Mouse (Mus musculus) ES-E14 (cell line): ENCODE results near the gene Map6.

Experiments
- HCFC1 ChIP-seq: IDR thresholded peaks from 2 replicates; pipeline ENCODE4 v1.6.1; 2012; ENCODE audit warnings: low read length, inconsistent platforms, borderline replicate concordance; ENCODE audit not compliant: insufficient read depth
- MAFK ChIP-seq: IDR thresholded peaks from 2 replicates; pipeline ENCODE4 v1.6.1; 2014; ENCODE audit warnings: mild to moderate bottlenecking, low read depth, low read length, inconsistent platforms; ENCODE audit not compliant: insufficient read depth
- ZNF384 ChIP-seq: IDR thresholded peaks from 2 replicates; pipeline ENCODE4 v1.6.1; 2012; ENCODE audit warnings: low read depth, low read length, inconsistent platforms

DNA sequence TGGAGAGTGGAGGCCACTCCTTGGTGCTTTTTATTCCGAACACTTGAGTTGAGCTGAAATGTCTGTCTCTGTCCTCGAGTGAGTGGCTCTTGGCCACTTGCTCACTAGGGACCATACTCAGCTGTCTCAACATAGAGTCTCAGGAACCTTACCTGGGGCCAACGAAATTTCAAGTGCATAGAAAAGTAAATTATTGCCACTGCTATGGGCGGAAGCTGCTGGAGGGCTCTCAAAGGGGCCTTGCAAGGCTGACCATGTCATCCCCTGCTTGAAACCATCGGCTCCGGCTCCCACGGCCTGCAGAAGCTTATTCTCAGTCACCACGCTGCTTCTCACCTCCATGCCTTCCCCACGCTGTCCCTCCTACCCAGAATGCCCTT lies 56.1 kb downstream of the Map6 start:
- no peak for TF ChIP-seq MAFK
- TF ChIP-seq HCFC1, result no peak
- TF ChIP-seq ZNF384, result no peak
